12 mouse cellular contexts compared by ENCODE assay signal in the genomic region with DNA sequence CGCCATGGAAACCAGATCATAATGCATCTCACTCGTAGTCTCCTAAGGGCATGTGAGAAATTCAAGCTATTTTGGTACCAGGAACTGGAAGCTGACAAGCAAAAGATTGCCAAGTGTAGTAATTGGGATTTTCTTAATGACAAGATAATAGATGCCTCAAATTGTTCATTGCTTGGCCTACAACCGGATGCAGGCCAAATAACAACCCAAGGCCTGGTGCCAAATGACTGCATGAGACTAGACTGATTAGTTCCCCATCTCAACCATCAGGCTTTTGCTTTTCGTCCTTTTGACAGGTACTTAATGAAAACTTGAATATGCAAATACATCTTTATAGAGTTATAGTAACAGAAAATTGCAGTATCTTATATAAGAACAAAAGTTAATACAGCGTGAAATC.
"Had no signal": no experiment of that assay in that cellular context is flagged by ENCODE, and none has a peak within 500 bp of the region (broad histone marks: within the 10 kb centered on the region; RNA-seq: fewer than 3 reads in every experiment).

No protein-coding gene starts in this region.

- H3K4me1 ChIP-seq: kidney, embryonic 15.5 days; limb, embryonic 15.5 days; liver, embryonic 12.5 days; megakaryocyte, embryonic 14.5 days had no signal

- H3K9ac ChIP-seq: kidney, embryonic 15.5 days; limb, embryonic 15.5 days; liver, embryonic 12.5 days; lung, embryonic 14.5 days had no signal

- H3K27ac ChIP-seq: kidney, embryonic 15.5 days; limb, embryonic 15.5 days; liver, embryonic 12.5 days; macrophage had no signal

- H3K9me3 ChIP-seq: kidney, embryonic 15.5 days; limb, embryonic 15.5 days; liver, embryonic 12.5 days; megakaryocyte, embryonic 14.5 days had no signal

- DNase-seq: kidney, postnatal 14 days; lung, embryonic 14.5 days; lung, postnatal 14 days; right cerebral cortex, postnatal 14 days; thymus, postnatal 36 days had no signal

- ATAC-seq: liver, embryonic 12.5 days; midbrain, embryonic 16.5 days had no signal

- H3K27me3 ChIP-seq: kidney, embryonic 15.5 days; limb, embryonic 15.5 days; liver, embryonic 12.5 days; megakaryocyte, embryonic 14.5 days had no signal

- H3K4me2 ChIP-seq: kidney, embryonic 15.5 days; limb, embryonic 15.5 days; liver, embryonic 12.5 days; lung, embryonic 14.5 days; midbrain, embryonic 11.5 days had no signal

- H3K36me3 ChIP-seq: kidney, embryonic 15.5 days; limb, embryonic 15.5 days; liver, embryonic 12.5 days had no signal

- H3K4me3 ChIP-seq: kidney, embryonic 15.5 days; limb, embryonic 15.5 days; liver, embryonic 12.5 days; megakaryocyte, embryonic 14.5 days had no signal
